Mouse (Mus musculus) gastrocnemius, postnatal 14 days (tissue): Measurements from ENCODE around the gene Krt87. TPM values are rescaled to one million over a fixed set of nuclear protein-coding genes. Genes with fewer than 3 reads are reported as not detected.
A peak's percentile ranks its signal among the peaks of the same experiment; 100 is the strongest.

Experiments used
- DNase-seq: peaks from one replicate; pipeline ENCODE4 v3.0.0; 2021; ENCODE audit warnings: mixed read lengths
- intact Hi-C: fragments of 180-260 bp; cut with DNase I; formaldehyde crosslinking; loops from one replicate; pipeline ENCODE4 v1.15.1; 2025; ENCODE audit warnings: low total_unique reads
- total RNA-seq, 2 experiments: library from RNA; stranded (reverse); gene quantifications; 2 replicates each; pipeline ENCODE4 v1.2.3; 2021

Krt87 gene
- total RNA-seq, 2 experiments from 2014 or later: not detected

GRCm38 (mm10) chr15:101424914-101425313, 13.7 kb downstream of the Krt87 start:
- no peak for DNase-seq
- intact Hi-C loops: no loop called here

- intact Hi-C loops: no loop called here
- DNase-seq: no peak
These were observed 17.7 kb downstream of the Krt87 start for GRCm38 (mm10) chr15:101420903-101421302.

DNA sequence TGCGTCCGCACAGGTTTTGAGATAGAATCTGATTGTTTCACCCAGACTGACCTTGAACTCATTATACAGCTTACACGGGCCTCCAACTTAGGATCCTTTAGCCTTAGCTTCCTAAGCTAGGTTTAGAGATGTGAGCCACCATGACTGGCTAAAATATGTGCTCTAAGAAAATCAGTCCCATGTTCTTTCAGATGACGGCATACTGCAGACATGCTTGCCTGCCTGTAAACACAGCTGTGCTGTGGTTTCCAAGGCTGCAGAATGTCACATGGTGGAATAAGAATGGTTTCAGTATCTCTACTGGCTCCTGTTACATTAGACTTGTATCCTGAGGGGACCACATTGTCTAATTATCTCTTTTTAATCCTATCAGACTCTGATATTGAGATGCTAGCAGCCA, 19.7 kb downstream of the Krt87 start:
- intact Hi-C loops: no loop called here
- DNase-seq: no peak

GRCm38 (mm10) chr15:101414807-101415565, 23.6 kb downstream of the Krt87 start:
- no peak for DNase-seq
- intact Hi-C loops: no loop called here

GRCm38 (mm10) chr15:101413916-101414635, 24.5 kb downstream of the Krt87 start:
- DNase-seq: peak; percentile 42
- intact Hi-C loops: no loop called here

GRCm38 (mm10) chr15:101412188-101412587, 26.4 kb downstream of the Krt87 start:
- intact Hi-C loops: no loop called here

DNA sequence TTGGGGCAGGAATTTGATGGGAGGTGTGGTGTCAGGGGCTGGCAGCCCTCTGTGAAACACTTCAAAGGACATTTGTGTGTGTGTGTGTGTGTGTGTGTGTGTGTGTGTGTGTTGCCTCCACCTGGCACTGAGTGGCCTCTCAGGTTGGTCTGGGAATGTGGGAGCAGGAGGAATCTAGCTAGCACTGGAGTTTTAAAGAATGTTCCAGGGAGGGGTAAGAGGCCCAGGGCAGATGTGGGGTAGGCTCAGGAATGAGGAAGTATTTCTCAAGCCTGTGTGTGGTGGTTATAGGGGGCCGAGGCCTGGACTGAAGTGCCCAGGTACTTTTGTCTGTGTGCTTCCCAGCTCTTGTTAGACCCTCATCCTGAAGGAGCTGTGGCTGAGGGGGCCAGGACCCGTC, 27.8 kb downstream of the Krt87 start, which contains the start of gene Krt7:
Krt7 (plus strand) TSS at position 269 of the 400 bp plus-strand sequence.
- intact Hi-C loops: no loop called here
- no peak for DNase-seq

More at GRCm38 (mm10) chr15:101412188-101412587, 26.4 kb downstream of the Krt87 start:
- no peak for DNase-seq

DNA sequence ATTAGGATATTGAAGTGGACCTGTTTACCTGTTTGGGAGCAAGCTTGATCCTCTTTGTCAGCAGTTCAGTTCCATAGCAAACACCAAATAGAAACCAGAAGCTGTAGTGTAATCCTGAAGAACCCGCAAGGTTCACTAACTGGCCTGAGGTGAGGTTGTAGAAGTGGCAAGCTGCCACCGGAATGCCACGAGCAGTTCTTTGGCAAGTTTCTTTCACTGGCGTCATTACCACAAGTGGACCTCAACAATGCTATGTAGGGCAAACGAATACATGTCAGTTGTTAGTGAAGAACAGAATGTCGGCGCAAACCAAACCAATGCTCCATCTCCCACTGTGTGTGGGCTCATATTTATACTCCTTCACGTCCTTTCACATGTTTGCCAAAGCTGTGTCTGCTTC, 40.3 kb downstream of the Krt87 start:
- DNase-seq: no peak
- intact Hi-C loops: no loop called here

GRCm38 (mm10) chr15:101397683-101398082, 40.9 kb downstream of the Krt87 start:
- intact Hi-C loops: no loop called here
- no peak for DNase-seq

GRCm38 (mm10) chr15:101396921-101397320, 41.7 kb downstream of the Krt87 start:
- intact Hi-C loops: no loop called here

GRCm38 (mm10) chr15:101396466-101396865, 42.1 kb downstream of the Krt87 start:
- intact Hi-C loops: no loop called here
- no peak for DNase-seq

More at GRCm38 (mm10) chr15:101396921-101397320, 41.7 kb downstream of the Krt87 start:
- no peak for DNase-seq

GRCm38 (mm10) chr15:101394908-101395307, 43.7 kb downstream of the Krt87 start:
- no peak for DNase-seq
- intact Hi-C loops: no loop called here

DNA sequence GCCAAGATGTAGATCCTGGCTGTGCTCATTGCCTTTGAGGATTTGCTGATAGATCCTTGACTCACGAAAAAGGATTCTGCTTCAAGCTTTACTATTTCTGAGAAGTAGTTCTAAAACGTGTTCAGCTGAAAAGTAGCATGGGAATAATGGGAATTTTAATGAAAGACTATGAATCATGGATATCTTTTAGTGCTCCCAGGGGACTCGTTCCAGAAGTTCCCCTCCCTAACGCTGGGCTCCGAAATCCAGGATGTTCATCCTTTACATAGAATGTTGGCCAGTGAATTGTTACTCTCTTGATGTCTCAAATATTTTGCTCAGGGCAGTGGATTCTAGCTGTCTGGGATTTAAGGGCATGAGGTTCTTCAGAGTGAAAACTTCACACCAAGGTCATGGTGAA, 46.4 kb downstream of the Krt87 start:
- no peak for DNase-seq
- intact Hi-C loops: no loop called here

DNA sequence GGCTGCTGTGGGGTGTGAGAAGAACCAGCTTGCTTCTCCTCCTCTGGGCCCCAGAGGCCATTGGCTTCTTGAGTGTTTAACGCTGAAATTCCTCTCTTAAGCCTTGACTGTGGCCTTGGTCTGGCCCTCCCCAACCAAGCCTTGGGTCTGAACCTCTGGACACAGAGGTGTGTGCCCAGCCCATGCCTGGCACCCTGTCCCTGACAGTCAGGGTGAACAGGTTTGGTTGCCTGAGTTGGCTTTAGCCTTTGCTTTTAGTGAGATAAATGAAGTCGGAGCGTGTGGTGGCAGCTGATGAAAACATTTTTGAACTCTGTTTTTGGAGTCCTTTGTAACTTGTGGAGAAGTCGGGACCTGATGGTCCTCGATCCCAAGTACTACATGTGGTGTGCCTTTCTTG, 48.4 kb downstream of the Krt87 start:
- intact Hi-C loops: no loop called here
- DNase-seq: no peak

GRCm38 (mm10) chr15:101388034-101388541, 50.5 kb downstream of the Krt87 start:
- intact Hi-C loops: loop anchor here (5.0 kb wide), 1 partner anchor 46 kb away; no protein-coding TSS in a partner anchor
- no peak for DNase-seq

DNA sequence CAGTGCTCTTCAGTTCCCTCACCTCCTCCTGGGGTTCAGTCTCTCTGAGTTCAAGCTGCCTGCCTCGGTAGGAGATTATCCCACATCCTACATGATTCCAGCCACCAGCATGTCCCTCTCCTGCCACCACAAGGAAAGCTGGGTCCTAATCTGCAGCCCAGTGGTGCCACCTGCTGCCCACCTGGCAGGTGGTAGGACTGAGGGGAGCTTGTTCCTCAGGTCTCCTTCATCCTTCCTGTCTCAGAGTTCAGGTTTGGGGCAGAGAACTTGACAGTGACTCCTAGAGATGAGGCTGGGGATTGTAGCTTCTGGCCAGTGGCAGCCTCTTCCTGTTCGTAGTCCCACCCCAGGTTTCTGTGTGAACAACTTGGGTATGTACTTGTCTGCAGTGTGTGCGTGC, 51.4 kb downstream of the Krt87 start:
- no peak for DNase-seq
- intact Hi-C loops: loop anchor here (5.0 kb wide), 1 partner anchor 45 kb away; no protein-coding TSS in a partner anchor

- intact Hi-C loops: loop anchor here (5.0 kb wide), 1 partner anchor 43 kb away; no protein-coding TSS in a partner anchor
These were observed 53.5 kb downstream of the Krt87 start for GRCm38 (mm10) chr15:101385064-101385463.

DNA sequence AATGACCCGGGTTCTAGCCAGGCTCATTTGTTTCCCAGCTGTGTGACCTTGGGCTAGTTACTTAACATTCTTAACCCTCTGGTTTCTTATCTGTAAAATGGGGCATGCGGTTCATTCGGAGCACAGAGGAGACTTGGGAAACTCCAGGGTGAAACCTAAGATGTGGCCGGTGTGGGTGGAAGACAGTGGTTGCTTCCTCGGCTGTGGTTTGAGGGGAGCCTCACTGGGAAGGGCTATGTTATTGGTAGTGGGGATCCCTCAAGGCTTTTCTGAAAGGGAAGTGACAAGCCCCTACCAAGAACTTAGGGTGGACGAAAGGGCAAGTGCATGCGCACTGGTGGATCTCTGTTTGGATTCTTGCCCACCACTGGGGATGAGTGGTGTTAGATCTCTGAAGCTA, 54.0 kb downstream of the Krt87 start:
- intact Hi-C loops: loop anchor here (5.0 kb wide), 1 partner anchor 42 kb away; no protein-coding TSS in a partner anchor
- DNase-seq: no peak

More at GRCm38 (mm10) chr15:101385064-101385463, 53.5 kb downstream of the Krt87 start:
- DNase-seq: peak; percentile 70

DNA sequence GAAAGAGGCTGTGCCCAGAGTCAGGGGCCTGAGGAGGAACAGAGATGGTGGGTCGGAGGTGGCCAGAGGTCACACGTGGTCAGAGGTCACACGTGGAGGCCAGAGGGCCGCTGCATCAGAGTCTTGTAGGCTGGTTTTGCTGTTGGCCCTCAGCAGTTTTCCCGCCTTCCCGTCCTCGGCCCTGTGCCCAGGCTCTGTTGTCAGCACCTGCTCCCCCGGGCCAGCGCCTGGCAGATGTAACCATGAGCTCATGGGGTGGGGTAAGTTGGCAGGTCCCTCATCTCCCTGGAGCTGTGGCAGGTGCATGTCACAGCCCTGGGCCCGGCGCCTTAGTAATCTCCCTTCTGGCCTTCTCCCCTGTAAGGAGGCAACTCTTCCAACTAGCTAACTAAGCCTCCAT, 55.8 kb downstream of the Krt87 start:
- peak; percentile 70 for DNase-seq
- intact Hi-C loops: no loop called here

DNA sequence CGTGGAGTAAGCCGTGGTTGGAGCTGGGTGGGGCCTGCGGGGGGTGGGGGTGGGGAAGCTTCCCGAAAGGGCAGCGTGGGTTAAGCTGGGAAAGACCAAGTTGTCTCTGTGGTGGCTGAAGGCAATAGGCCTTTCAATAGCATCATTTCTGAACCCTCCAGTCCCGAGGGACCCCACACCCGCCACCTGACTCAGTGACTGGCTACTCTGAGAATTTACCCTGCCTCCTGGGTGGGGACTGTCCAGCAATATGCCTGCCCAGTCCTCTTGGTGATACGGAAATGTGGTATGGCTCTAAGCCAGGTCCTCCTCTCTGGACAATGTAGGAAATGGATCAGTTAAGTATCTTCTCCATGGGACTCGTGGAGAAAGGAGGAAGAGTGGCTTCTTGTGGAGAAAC, 56.8 kb downstream of the Krt87 start:
- intact Hi-C loops: no loop called here
- DNase-seq: peak; percentile 63
